Mouse (Mus musculus) left cerebral cortex, adult 2 months (tissue): ENCODE data around the gene Stk11. TPM values are rescaled to one million over a fixed set of nuclear protein-coding genes. Genes with fewer than 3 reads are reported as not detected.

Source experiments
- DNase-seq, 2 experiments: peaks; one replicate each; pipeline ENCODE4 v3.0.0; 2021 to 2022; ENCODE audit warnings: low spot score in 2 of 2, mixed read lengths in 1 of 2; ENCODE audit errors: extremely low spot score in 1 of 2
- H3K27ac ChIP-seq: fragments of 200-600 bp; 2 replicates; pipeline ENCODE4 v1.8.1; 2022
- H3K4me3 ChIP-seq: fragments of 200-600 bp; 2 replicates; pipeline ENCODE4 v1.8.1; 2022
- CTCF ChIP-seq: fragments of 200-600 bp; IDR thresholded peaks from 2 replicates; pipeline ENCODE4 v1.8.1; 2022; ENCODE audit warnings: antibody characterized with exemption, mild to moderate bottlenecking, moderate library complexity
- intact Hi-C: fragments of 180-260 bp; cut with DNase I; formaldehyde crosslinking; loops from one replicate; pipeline ENCODE4 v1.15.1; 2025
- total RNA-seq, 2 experiments: library from RNA; stranded (reverse); gene quantifications; 2 replicates each; pipeline ENCODE4 v1.2.3; 2021

The Stk11 gene
- total RNA-seq, 2 experiments from 2014 or later: 102 to 106 TPM

- intact Hi-C loops: no loop called here
- no peak for TF ChIP-seq CTCF
- Histone ChIP-seq H3K4me3 (no peak overlapping the region), H3K27ac (no peak overlapping the region)
- DNase-seq: no peak
These were observed 35.1 kb upstream of the Stk11 start for GRCm38 (mm10) chr10:80080396-80081070.

- no peak overlapping the region for H3K27ac ChIP-seq
- no peak for DNase-seq
- intact Hi-C loops: no loop called here
- H3K4me3 ChIP-seq: no peak overlapping the region
- TF ChIP-seq CTCF: no peak
These were observed 34.5 kb upstream of the Stk11 start for GRCm38 (mm10) chr10:80081075-80081474.

- Histone ChIP-seq H3K27ac (peak overlapping the region; percentile 28; the same call in 1 of the 2 replicates), H3K4me3 (no peak overlapping the region)
- DNase-seq: no peak
- intact Hi-C loops: no loop called here
- no peak for TF ChIP-seq CTCF
These were observed 30.7 kb upstream of the Stk11 start for GRCm38 (mm10) chr10:80084817-80085487.

GRCm38 (mm10) chr10:80086847-80087246 is 28.8 kb upstream of the Stk11 start:
- intact Hi-C loops: no loop called here
- no peak for DNase-seq
- no peak for TF ChIP-seq CTCF
- Histone ChIP-seq H3K27ac (no peak overlapping the region), H3K4me3 (no peak overlapping the region)

- intact Hi-C loops: no loop called here
- Histone ChIP-seq H3K4me3 (no peak overlapping the region), H3K27ac (no peak overlapping the region)
- no peak for DNase-seq
- TF ChIP-seq CTCF: no peak
These were observed 28.1 kb upstream of the Stk11 start for GRCm38 (mm10) chr10:80087483-80087882.

- TF ChIP-seq CTCF: no peak
- intact Hi-C loops: no loop called here
- no peak for DNase-seq
- no peak overlapping the region for H3K4me3 ChIP-seq
- H3K27ac ChIP-seq: no peak overlapping the region
These were observed 26.5 kb upstream of the Stk11 start for GRCm38 (mm10) chr10:80089146-80089545.

- TF ChIP-seq CTCF: no peak
- no peak for DNase-seq
- Histone ChIP-seq H3K27ac (no peak overlapping the region), H3K4me3 (no peak overlapping the region)
- intact Hi-C loops: no loop called here
These were observed 24.1 kb upstream of the Stk11 start for GRCm38 (mm10) chr10:80091527-80091926.

- Histone ChIP-seq H3K4me3 (no peak overlapping the region), H3K27ac (no peak overlapping the region)
- TF ChIP-seq CTCF: no peak
- intact Hi-C loops: no loop called here
- no peak for DNase-seq
These were observed 22.9 kb upstream of the Stk11 start for GRCm38 (mm10) chr10:80092690-80093089.

- DNase-seq: no peak
- no peak overlapping the region for H3K27ac ChIP-seq
- TF ChIP-seq CTCF: no peak
- intact Hi-C loops: no loop called here
- no peak overlapping the region for H3K4me3 ChIP-seq
These were observed 21.5 kb upstream of the Stk11 start for GRCm38 (mm10) chr10:80094085-80094484.

- no peak for DNase-seq
- Histone ChIP-seq H3K27ac (no peak overlapping the region), H3K4me3 (no peak overlapping the region)
- no peak for TF ChIP-seq CTCF
- intact Hi-C loops: no loop called here
These were observed 20.9 kb upstream of the Stk11 start for GRCm38 (mm10) chr10:80094684-80095083.

- H3K4me3 ChIP-seq: no peak overlapping the region
- H3K27ac ChIP-seq: no peak overlapping the region
- DNase-seq: no peak
- no peak for TF ChIP-seq CTCF
- intact Hi-C loops: no loop called here
These were observed 20.1 kb upstream of the Stk11 start for GRCm38 (mm10) chr10:80095547-80095946.

- DNase-seq: no peak
- no peak overlapping the region for H3K27ac ChIP-seq
- no peak for TF ChIP-seq CTCF
- intact Hi-C loops: no loop called here
- no peak overlapping the region for H3K4me3 ChIP-seq
These were observed 18.3 kb upstream of the Stk11 start for GRCm38 (mm10) chr10:80097275-80097674.

- intact Hi-C loops: no loop called here
- Histone ChIP-seq H3K4me3 (no peak overlapping the region), H3K27ac (no peak overlapping the region)
- TF ChIP-seq CTCF: no peak
- no peak for DNase-seq
These were observed 17.0 kb upstream of the Stk11 start for GRCm38 (mm10) chr10:80098630-80099029.
